In genomic region chr13:46993274-46993551, GRCm38 (mm10) we compare ENCODE assay signal across 19 mouse cellular contexts. TPM values are rescaled to one million over a fixed set of nuclear protein-coding genes. Genes with fewer than 3 reads are reported as not detected.
DNase-seq lines count a peak whose midpoint lies in the region; ATAC-seq and TF ChIP-seq lines count a peak whose summit lies in the region.
"Had no signal": no experiment of that assay in that cellular context is flagged by ENCODE, and none has a peak within 500 bp of the region (broad histone marks: within the 10 kb centered on the region; RNA-seq: fewer than 3 reads in every experiment).

No protein-coding gene starts in this region.

- 79% methylated on average over 2 of the region's 2 CpGs for WGBS in midbrain, postnatal 0 days
- 92% methylated on average over 2 of the region's 2 CpGs for WGBS in midbrain, embryonic 15.5 days
- WGBS in thymus, adult 2 months = 97% methylated on average over 2 of the region's 2 CpGs

- TF ChIP-seq CTCF in midbrain, postnatal 0 days (IDR thresholded peaks at IDR 0.05) = no peak
- TF ChIP-seq CTCF in thymus, adult 2 months (IDR thresholded peaks at IDR 0.05; ENCODE audit: borderline replicate concordance, control insufficient read depth, extremely low read depth, insufficient read depth, low read length, poor library complexity) = no peak

- H3K4me2 ChIP-seq in midbrain, postnatal 0 days (ENCODE audit: low read depth, low read length, poor library complexity, severe bottlenecking) = no peak overlapping the region
- no peak overlapping the region for H3K4me2 ChIP-seq in midbrain, embryonic 15.5 days
- H3K4me2 ChIP-seq: embryonic facial prominence, embryonic 15.5 days; heart, embryonic 12.5 days had no signal

- no peaks in the 10 kb centered on the region for H3K27me3 ChIP-seq in midbrain, postnatal 0 days (ENCODE audit: insufficient read depth, low read length)
- no peaks in the 10 kb centered on the region for H3K27me3 ChIP-seq in midbrain, embryonic 15.5 days (replicated peaks)
- H3K27me3 ChIP-seq in thymus, adult 2 months (ENCODE audit: control insufficient read depth, insufficient read depth, low read length) = no peaks in the 10 kb centered on the region
- H3K27me3 ChIP-seq: CH12.LX; embryonic facial prominence, embryonic 15.5 days; heart, embryonic 12.5 days; Patski had no signal

- no peaks in the 10 kb centered on the region for H3K9me3 ChIP-seq in midbrain, postnatal 0 days (ENCODE audit: low read length)
- no peaks in the 10 kb centered on the region for H3K9me3 ChIP-seq in midbrain, embryonic 15.5 days
- H3K9me3 ChIP-seq: embryonic facial prominence, embryonic 15.5 days; forebrain, embryonic 10.5 days; heart, embryonic 12.5 days had no signal

- DNase-seq in midbrain, postnatal 0 days (ENCODE audit: low spot score) = peak; percentile 15
- DNase-seq in cerebellum, adult 8-10 months = peak; percentile 68
- peak; percentile 81 to 87 for DNase-seq in cerebellum, postnatal 14 days
- DNase-seq in thymus, adult 2 months = no peak
- no peak for DNase-seq in right cerebral cortex, postnatal 10 days (ENCODE audit: low spot score in 2 of 2)
- DNase-seq: adrenal gland, postnatal 14 days; gastrocnemius, adult 2 months; gastrocnemius, postnatal 25 days; heart, postnatal 36 days had no signal

- H3K4me1 ChIP-seq in midbrain, postnatal 0 days (ENCODE audit: insufficient read depth, low read length) = no peaks in the 10 kb centered on the region
- no peaks in the 10 kb centered on the region for H3K4me1 ChIP-seq in midbrain, embryonic 15.5 days
- H3K4me1 ChIP-seq in thymus, adult 2 months (replicated peaks; ENCODE audit: control insufficient read depth, insufficient read depth, low read length) = no peaks in the 10 kb centered on the region
- H3K4me1 ChIP-seq: embryonic facial prominence, embryonic 15.5 days; forebrain, embryonic 10.5 days had no signal

- no peaks in the 10 kb centered on the region for H3K36me3 ChIP-seq in midbrain, postnatal 0 days (ENCODE audit: insufficient read depth, low read length)
- no peaks in the 10 kb centered on the region for H3K36me3 ChIP-seq in midbrain, embryonic 15.5 days (replicated peaks)
- no peaks in the 10 kb centered on the region for H3K36me3 ChIP-seq in thymus, adult 2 months (ENCODE audit: control insufficient read depth, insufficient read depth, low read length)
- H3K36me3 ChIP-seq: embryonic facial prominence, embryonic 15.5 days; forebrain, embryonic 10.5 days; heart, embryonic 12.5 days had no signal

- no peak for TF ChIP-seq POLR2A in thymus, adult 2 months (IDR thresholded peaks at IDR 0.05; ENCODE audit: control insufficient read depth, extremely low read depth, insufficient read depth, low read length, poor library complexity)

- no peak overlapping the region for H3K27ac ChIP-seq in midbrain, postnatal 0 days (ENCODE audit: low read depth, low read length)
- H3K27ac ChIP-seq in midbrain, embryonic 15.5 days = no peak overlapping the region
- no peak overlapping the region for H3K27ac ChIP-seq in thymus, adult 2 months (ENCODE audit: control insufficient read depth, insufficient read depth, low read length)
- H3K27ac ChIP-seq: embryonic facial prominence, embryonic 15.5 days; forebrain, embryonic 10.5 days; gastrocnemius, adult 2 months had no signal

- ATAC-seq in midbrain, postnatal 0 days (ENCODE audit: low FRiP score) = no peak
- ATAC-seq in midbrain, embryonic 15.5 days (replicated peaks) = no peak
- ATAC-seq: activated CD4-positive, CD25-positive, alpha-beta regulatory T cell, adult 4 months; forebrain, embryonic 14.5 days; hindbrain, embryonic 16.5 days; Patski had no signal

- no peak overlapping the region for H3K4me3 ChIP-seq in midbrain, postnatal 0 days (ENCODE audit: low read depth, low read length)
- no peak overlapping the region for H3K4me3 ChIP-seq in midbrain, embryonic 15.5 days
- H3K4me3 ChIP-seq in thymus, adult 2 months (ENCODE audit: control insufficient read depth, insufficient read depth, low read length) = no peak overlapping the region
- H3K4me3 ChIP-seq: embryonic facial prominence, embryonic 15.5 days; erythroblast, embryonic 14.5 days; forebrain, embryonic 10.5 days; gastrocnemius, adult 2 months; heart, embryonic 12.5 days had no signal

- H3K9ac ChIP-seq in midbrain, postnatal 0 days (replicated peaks; ENCODE audit: low read length, poor library complexity, severe bottlenecking) = no peak overlapping the region
- H3K9ac ChIP-seq in midbrain, embryonic 15.5 days = no peak overlapping the region
- H3K9ac ChIP-seq: embryonic facial prominence, embryonic 15.5 days; heart, embryonic 12.5 days had no signal

RNA-seq across cellular contexts. Expression of gene Nhlrc1, which starts 21.4 kb away (rescaled TPM):
- total RNA-seq in midbrain, postnatal 0 days (2014; rRNA removed) = 19.7 and 19.9 TPM in 2 replicates
- polyA plus RNA-seq in midbrain, postnatal 0 days (2015; fragmentation: Nextera tagmentation; extraction: Ambion mirVana) = 16.2 and 16.5 TPM in 2 replicates
- 17.6 and 19.1 TPM in 2 replicates for polyA plus RNA-seq in midbrain, embryonic 15.5 days (2015; fragmentation: Nextera tagmentation; extraction: Ambion mirVana)
- polyA plus RNA-seq in thymus, adult 2 months (2012; rRNA removed) = 1.3 and 1.7 TPM in 2 replicates
- total RNA-seq: CH12.LX had no signal
- polyA plus RNA-seq: erythroblast, embryonic 14.5 days had no signal

RNA-seq across cellular contexts. Expression of gene Kdm1b, which starts 50.1 kb away (rescaled TPM):
- 24.9 and 26.9 TPM in 2 replicates for total RNA-seq in midbrain, postnatal 0 days (2014; rRNA removed)
- polyA plus RNA-seq in midbrain, postnatal 0 days (2015; fragmentation: Nextera tagmentation; extraction: Ambion mirVana) = 14.1 and 14.4 TPM in 2 replicates
- polyA plus RNA-seq in midbrain, embryonic 15.5 days (2015; fragmentation: Nextera tagmentation; extraction: Ambion mirVana) = 19.8 and 21.8 TPM in 2 replicates
- polyA plus RNA-seq in thymus, adult 2 months (2012; rRNA removed) = 23.6 and 25.2 TPM in 2 replicates

RNA-seq across cellular contexts. Expression of gene Tpmt, which starts 51.3 kb away (rescaled TPM):
- 11.6 and 15.9 TPM in 2 replicates for total RNA-seq in midbrain, postnatal 0 days (2014; rRNA removed)
- polyA plus RNA-seq in midbrain, postnatal 0 days (2015; fragmentation: Nextera tagmentation; extraction: Ambion mirVana) = 10.8 and 12.0 TPM in 2 replicates
- polyA plus RNA-seq in midbrain, embryonic 15.5 days (2015; fragmentation: Nextera tagmentation; extraction: Ambion mirVana) = 21.6 and 25.3 TPM in 2 replicates
- polyA plus RNA-seq in thymus, adult 2 months (2012; rRNA removed) = 2.1 and 3.1 TPM in 2 replicates
- polyA plus RNA-seq: erythroblast, embryonic 14.5 days had no signal

Comparison
In these comparisons a context has a peak if more than half of its experiments do, and no peak if none do; other contexts are left out.
1. DNase-seq: peak in midbrain, postnatal 0 days (single experiment), cerebellum, adult 8-10 months (single experiment) and cerebellum, postnatal 14 days (2 of 2); none in thymus, adult 2 months (single experiment) and right cerebral cortex, postnatal 10 days (0 of 2).